Mouse (Mus musculus): ENCODE measurements at regions not wholly inside any gene's neighbourhood (a gene's known extent, or its start where the extent isn't known, plus 50 kb on each side); places are given as distances from the start of the nearest gene placed in this dataset.

DNA sequence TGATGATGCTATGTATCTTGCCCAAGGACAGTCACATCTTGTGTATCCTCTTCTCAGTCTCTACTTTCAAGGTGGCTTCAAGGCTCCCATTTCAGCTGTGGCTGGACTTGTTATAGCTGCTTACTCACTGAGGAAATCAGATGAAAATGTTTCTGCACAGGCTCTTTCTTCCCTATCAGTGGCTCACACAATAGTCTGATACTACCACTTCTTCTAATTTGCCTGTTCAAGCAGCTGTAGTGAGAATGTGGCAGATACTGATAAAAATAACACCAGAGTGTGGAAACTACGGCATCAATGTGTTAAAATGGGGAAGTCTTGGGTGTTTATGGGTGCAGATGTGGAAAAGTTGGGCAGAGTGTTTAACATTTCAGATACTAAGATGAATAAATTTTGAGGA is 145.9 kb upstream of the Tusc1 start:
- TF ChIP-seq CTCF (IDR thresholded peaks at IDR 0.05; ENCODE audit: low read depth), result no peak
- TF ChIP-seq EP300 (optimal IDR thresholded peaks at IDR 0.05), result no peak

Measured in stomach, postnatal 0 days (tissue).